Mouse (Mus musculus) mature B cell (primary cell): ENCODE results near the gene Slc15a1.
"Not testable (repeated sequence)": the region's sequence is repeated elsewhere in the genome, so short reads cannot be mapped to it uniquely, and the experiment has no call there.

ENCODE experiments used
- in situ Hi-C: fragments of 300-500 bp; cut with MboI; formaldehyde crosslinking; loops from 2 replicates; pipeline ENCODE4 v1.14.3; 2019

The Slc15a1 gene

GRCm38 (mm10) chr14:121451424-121452029 lies 53.5 kb downstream of the Slc15a1 start:
- in situ Hi-C loops: loop anchor here (5.0 to 25.0 kb wide), 2 partner anchors 174 to 614 kb away; no protein-coding TSS in a partner anchor

GRCm38 (mm10) chr14:121450504-121451423 lies 54.3 kb downstream of the Slc15a1 start:
- in situ Hi-C loops: loop anchor here (5.0 to 25.0 kb wide), 2 partner anchors 173 to 613 kb away; no protein-coding TSS in a partner anchor

- in situ Hi-C loops: no loop called here
Measured at GRCm38 (mm10) chr14:121446951-121447350, 58.1 kb downstream of the Slc15a1 start.

GRCm38 (mm10) chr14:121445194-121445593 lies 59.9 kb downstream of the Slc15a1 start:
- in situ Hi-C loops: no loop called here

GRCm38 (mm10) chr14:121440807-121441206 lies 64.2 kb downstream of the Slc15a1 start:
- in situ Hi-C loops: no loop called here

GRCm38 (mm10) chr14:121437026-121437425 lies 68.0 kb downstream of the Slc15a1 start:
- in situ Hi-C loops: no loop called here

- in situ Hi-C loops: no loop called here
Measured at GRCm38 (mm10) chr14:121436455-121436854, 68.6 kb downstream of the Slc15a1 start.

GRCm38 (mm10) chr14:121435794-121436193 lies 69.3 kb downstream of the Slc15a1 start:
- in situ Hi-C loops: no loop called here

- in situ Hi-C loops: no loop called here
Measured at GRCm38 (mm10) chr14:121431261-121431660, 73.8 kb downstream of the Slc15a1 start.

- in situ Hi-C loops: no loop called here
Measured at GRCm38 (mm10) chr14:121429854-121430535, 75.1 kb downstream of the Slc15a1 start.

GRCm38 (mm10) chr14:121428148-121428547 lies 76.9 kb downstream of the Slc15a1 start:
- in situ Hi-C loops: no loop called here

GRCm38 (mm10) chr14:121426743-121427142 lies 78.3 kb downstream of the Slc15a1 start:
- in situ Hi-C loops: no loop called here

- in situ Hi-C loops: no loop called here
Measured at GRCm38 (mm10) chr14:121425004-121425793, 79.9 kb downstream of the Slc15a1 start.

- in situ Hi-C loops: no loop called here
Measured at GRCm38 (mm10) chr14:121423341-121423751, 81.7 kb downstream of the Slc15a1 start.

- in situ Hi-C loops: no loop called here
Measured at GRCm38 (mm10) chr14:121422664-121423340, 82.2 kb downstream of the Slc15a1 start.

- in situ Hi-C loops: no loop called here
Measured at GRCm38 (mm10) chr14:121422000-121422399, 83.1 kb downstream of the Slc15a1 start.

GRCm38 (mm10) chr14:121417594-121417993 lies 87.5 kb downstream of the Slc15a1 start:
- in situ Hi-C loops: no loop called here

GRCm38 (mm10) chr14:121416626-121417319 lies 88.3 kb downstream of the Slc15a1 start:
- in situ Hi-C loops: no loop called here

- in situ Hi-C loops: no loop called here
Measured at GRCm38 (mm10) chr14:121414635-121415241, 90.3 kb downstream of the Slc15a1 start.

- in situ Hi-C loops: not testable (repeated sequence)
Measured at GRCm38 (mm10) chr14:121413726-121414125, 91.3 kb downstream of the Slc15a1 start.
